ENCODE assay signal across 16 mouse cellular contexts in the genomic region with DNA sequence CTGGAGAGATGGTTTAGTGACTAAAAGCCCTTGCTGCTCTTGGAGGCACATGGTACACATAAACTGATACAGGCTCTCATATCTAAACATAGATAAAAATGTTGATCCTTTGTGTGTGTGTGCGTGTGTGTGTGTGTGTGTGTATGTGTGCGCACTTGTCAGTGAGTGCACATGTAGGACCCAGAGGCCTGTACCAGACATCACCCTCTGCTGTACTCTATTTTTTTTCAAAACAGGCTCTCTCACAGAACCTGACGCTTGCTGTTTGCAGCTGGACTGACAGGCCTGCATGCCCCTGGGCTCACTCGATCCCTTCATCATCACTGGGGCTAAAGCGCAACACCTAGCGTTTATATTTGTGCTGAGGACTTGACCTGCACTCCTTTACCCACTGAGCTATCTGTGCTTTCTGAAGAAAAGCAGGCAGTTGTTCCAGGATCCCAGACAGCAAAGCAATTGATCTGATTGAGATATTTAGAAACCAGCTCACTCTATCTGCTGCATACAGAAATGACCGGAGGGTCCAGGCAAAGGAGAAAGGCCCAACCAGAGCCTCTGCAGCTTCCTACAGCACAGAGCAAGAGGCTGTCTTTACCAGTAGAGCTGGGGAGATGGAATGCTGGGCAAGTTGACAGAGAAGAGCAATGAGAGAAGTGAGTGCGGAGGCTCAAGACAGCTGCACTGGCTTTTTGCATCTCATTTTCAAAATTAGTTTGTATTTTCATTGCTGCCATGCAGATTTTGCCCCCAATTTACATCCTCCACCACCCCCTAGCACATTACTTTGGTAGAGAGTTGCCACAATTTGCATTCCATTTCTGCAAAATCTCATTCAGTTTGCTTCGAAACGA.
DNase-seq lines count a peak whose midpoint lies in the region; ATAC-seq and TF ChIP-seq lines count a peak whose summit lies in the region.
"Had no signal": no experiment of that assay in that cellular context is flagged by ENCODE, and none has a peak within 500 bp of the region (broad histone marks: within the 10 kb centered on the region; RNA-seq: fewer than 3 reads in every experiment).

No protein-coding gene starts in this region.

- no peaks in the 10 kb centered on the region for H3K36me3 ChIP-seq in forebrain, embryonic 14.5 days (ENCODE audit: control insufficient read depth, insufficient read depth, low read length)
- no peaks in the 10 kb centered on the region for H3K36me3 ChIP-seq in forebrain, embryonic 12.5 days (replicated peaks)
- no peaks in the 10 kb centered on the region for H3K36me3 ChIP-seq in midbrain, embryonic 15.5 days (replicated peaks)
- H3K36me3 ChIP-seq: limb, embryonic 15.5 days had no signal

- no peak overlapping the region for H3K4me3 ChIP-seq in forebrain, embryonic 14.5 days (ENCODE audit: low read depth, low read length)
- H3K4me3 ChIP-seq in forebrain, embryonic 12.5 days (replicated peaks): no peak overlapping the region
- no peak overlapping the region for H3K4me3 ChIP-seq in midbrain, embryonic 15.5 days
- H3K4me3 ChIP-seq: limb, embryonic 15.5 days had no signal

- no peaks in the 10 kb centered on the region for H3K9me3 ChIP-seq in forebrain, embryonic 14.5 days (replicated peaks; ENCODE audit: control insufficient read depth, low read length)
- no peaks in the 10 kb centered on the region for H3K9me3 ChIP-seq in forebrain, embryonic 12.5 days
- H3K9me3 ChIP-seq in midbrain, embryonic 15.5 days: no peaks in the 10 kb centered on the region
- H3K9me3 ChIP-seq: limb, embryonic 15.5 days had no signal

- WGBS in forebrain, embryonic 14.5 days: 79% methylated on average over 10 of the region's 10 CpGs
- 78% methylated on average over 10 of the region's 10 CpGs for WGBS in forebrain, embryonic 12.5 days
- 71% methylated on average over 10 of the region's 10 CpGs for WGBS in midbrain, embryonic 15.5 days

- no peak for TF ChIP-seq CTCF in brain, embryonic 14.5 days (IDR thresholded peaks at IDR 0.05; ENCODE audit: borderline replicate concordance, extremely low read depth, insufficient read depth, insufficient read length)

- ATAC-seq in forebrain, embryonic 14.5 days: no peak
- no peak for ATAC-seq in forebrain, embryonic 12.5 days (ENCODE audit: low FRiP score)
- ATAC-seq in midbrain, embryonic 15.5 days (replicated peaks): peak; percentile 62; the same call in 1 of the 2 replicates
- ATAC-seq: intestine, postnatal 0 days; Patski had no signal

- DNase-seq in forebrain, embryonic 14.5 days (ENCODE audit: low spot score): peak; percentile 12
- DNase-seq in layer of hippocampus, adult 9-11 months: peak; percentile 24
- no peak for DNase-seq in layer of hippocampus, postnatal 25 days (ENCODE audit: extremely low spot score in 1 of 2, low spot score in 1 of 2)
- peak; percentile 31 for DNase-seq in brain, embryonic 14.5 days (ENCODE audit: low read depth)
- no peak for DNase-seq in cerebellum, adult 9-11 months
- DNase-seq in adrenal gland, postnatal 25 days: no peak
- DNase-seq: cerebellum, adult 9-10 months; lung, adult 18-20 months; lung, postnatal 4 days; thymus, postnatal 36 days had no signal

- H3K9ac ChIP-seq in forebrain, embryonic 14.5 days (ENCODE audit: low read length): no peak overlapping the region
- H3K9ac ChIP-seq in forebrain, embryonic 12.5 days: no peak overlapping the region
- H3K9ac ChIP-seq in midbrain, embryonic 15.5 days: no peak overlapping the region
- H3K9ac ChIP-seq: limb, embryonic 15.5 days had no signal

- H3K27ac ChIP-seq in forebrain, embryonic 14.5 days (ENCODE audit: low read depth, low read length): no peak overlapping the region; the same call in 1 of the 2 replicates
- H3K27ac ChIP-seq in forebrain, embryonic 12.5 days: no peak overlapping the region
- H3K27ac ChIP-seq in midbrain, embryonic 15.5 days: 0 out of 2 replicates have a peak overlapping the region, but pooled peaks have one; percentile 10
- H3K27ac ChIP-seq: limb, embryonic 15.5 days; stomach, postnatal 0 days had no signal

- no peak overlapping the region for H3K4me2 ChIP-seq in forebrain, embryonic 14.5 days (ENCODE audit: low read length)
- no peak overlapping the region for H3K4me2 ChIP-seq in forebrain, embryonic 12.5 days
- no peak overlapping the region for H3K4me2 ChIP-seq in midbrain, embryonic 15.5 days
- H3K4me2 ChIP-seq: limb, embryonic 15.5 days had no signal

- no peaks in the 10 kb centered on the region for H3K27me3 ChIP-seq in forebrain, embryonic 14.5 days (replicated peaks; ENCODE audit: control insufficient read depth, insufficient read depth, low read length)
- H3K27me3 ChIP-seq in forebrain, embryonic 12.5 days: no peaks in the 10 kb centered on the region
- no peaks in the 10 kb centered on the region for H3K27me3 ChIP-seq in midbrain, embryonic 15.5 days (replicated peaks)
- H3K27me3 ChIP-seq: limb, embryonic 15.5 days; Patski had no signal

- TF ChIP-seq POLR2A in brain, embryonic 14.5 days (IDR thresholded peaks at IDR 0.05; ENCODE audit: borderline replicate concordance, extremely low read depth, insufficient read depth, insufficient read length, poor library complexity, severe bottlenecking): no peak

- peaks cover 4% of the 10 kb centered on the region; the same call in 1 of the 2 replicates for H3K4me1 ChIP-seq in forebrain, embryonic 14.5 days (ENCODE audit: control insufficient read depth, insufficient read depth, low read length)
- H3K4me1 ChIP-seq in forebrain, embryonic 12.5 days: peaks cover 8% of the 10 kb centered on the region; the same call in 1 of the 2 replicates
- H3K4me1 ChIP-seq in midbrain, embryonic 15.5 days: 0 out of 2 replicates have a peak, but pooled peaks cover 10% of the 10 kb centered on the region
- H3K4me1 ChIP-seq: limb, embryonic 15.5 days had no signal

Comparison
In these comparisons a context has a peak if more than half of its experiments do, and no peak if none do; other contexts are left out.
1. DNase-seq: peak in forebrain, embryonic 14.5 days (single experiment), layer of hippocampus, adult 9-11 months (single experiment) and brain, embryonic 14.5 days (single experiment); none in layer of hippocampus, postnatal 25 days (0 of 2), cerebellum, adult 9-11 months (single experiment) and adrenal gland, postnatal 25 days (single experiment).